Comparison of ENCODE assay signal across 18 mouse cellular contexts in the genomic region with DNA sequence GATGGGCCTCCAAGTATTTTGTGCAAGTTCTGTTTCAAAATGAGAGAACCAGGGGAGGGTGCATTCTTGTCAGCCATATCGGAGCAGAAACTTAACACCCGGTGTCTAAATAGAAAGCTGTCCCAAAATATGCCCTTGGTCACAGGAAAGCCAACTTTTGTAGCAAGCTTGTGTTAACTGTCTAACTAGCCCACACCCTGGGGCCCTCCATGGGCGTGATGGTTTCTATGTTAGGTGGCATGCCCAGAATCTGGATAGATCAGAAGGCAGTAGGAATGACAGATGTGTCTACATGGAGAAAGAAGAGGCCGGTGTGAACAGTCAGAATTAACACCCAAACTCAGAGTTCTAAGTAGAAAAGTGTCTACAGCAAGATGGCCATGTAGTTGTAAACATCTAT.
"Had no signal": no experiment of that assay in that cellular context is flagged by ENCODE, and none has a peak within 500 bp of the region (broad histone marks: within the 10 kb centered on the region; RNA-seq: fewer than 3 reads in every experiment).

No protein-coding gene starts in this region.

- H3K9ac ChIP-seq: liver, postnatal 0 days; lung, embryonic 15.5 days; midbrain, embryonic 13.5 days; midbrain, embryonic 15.5 days; neural tube, embryonic 12.5 days had no signal

- H3K4me1 ChIP-seq: lung, embryonic 15.5 days had no signal

- H3K27me3 ChIP-seq: lung, embryonic 15.5 days; midbrain, embryonic 13.5 days; midbrain, embryonic 15.5 days; neural tube, embryonic 12.5 days had no signal

- H3K4me2 ChIP-seq: lung, embryonic 15.5 days; midbrain, embryonic 11.5 days; midbrain, embryonic 13.5 days; midbrain, embryonic 15.5 days; neural tube, embryonic 12.5 days had no signal

- DNase-seq: liver, postnatal 0 days; lung, adult 2 months; lung, postnatal 14 days; lung, postnatal 36 days; right cerebral cortex, postnatal 25 days; right cerebral cortex, postnatal 4 days; spleen, adult 18-20 months; thymus, adult 18-20 months; thymus, postnatal 14 days; thymus, postnatal 36 days had no signal

- H3K27ac ChIP-seq: lung, embryonic 15.5 days; macrophage; midbrain, embryonic 13.5 days; midbrain, embryonic 15.5 days; neural tube, embryonic 12.5 days had no signal

- H3K9me3 ChIP-seq: lung, embryonic 15.5 days; midbrain, embryonic 13.5 days; midbrain, embryonic 15.5 days; neural tube, embryonic 12.5 days had no signal

- ATAC-seq: liver, postnatal 0 days; lung, postnatal 0 days; midbrain, embryonic 13.5 days; midbrain, embryonic 15.5 days had no signal

- H3K36me3 ChIP-seq: midbrain, embryonic 13.5 days; midbrain, embryonic 15.5 days; neural tube, embryonic 12.5 days had no signal

- H3K4me3 ChIP-seq: lung, embryonic 15.5 days; megakaryocyte, embryonic 14.5 days; midbrain, embryonic 13.5 days; midbrain, embryonic 15.5 days; neural tube, embryonic 12.5 days had no signal
